Mouse (Mus musculus) kidney, adult 2 months (tissue): Measurements from ENCODE around the gene Aqp7. TPM values are rescaled to one million over a fixed set of nuclear protein-coding genes. Genes with fewer than 3 reads are reported as not detected.

Experiments used
- DNase-seq: peaks from one replicate; pipeline ENCODE4 v3.0.0; 2021
- H3K27ac ChIP-seq: fragments of 200-500 bp; 2 replicates; pipeline ENCODE4 v1.5.1; 2012; ENCODE audit warnings: low read depth, low read length, control low read depth, inconsistent platforms; ENCODE audit not compliant: insufficient read depth
- H3K27me3 ChIP-seq: fragments of 200-500 bp; replicated peaks from 2 replicates; pipeline ENCODE4 v1.6.1; 2012; ENCODE audit warnings: mild to moderate bottlenecking, moderate library complexity, low read length, inconsistent platforms; ENCODE audit not compliant: control insufficient read depth, insufficient read depth
- H3K36me3 ChIP-seq: fragments of 200-500 bp; 2 replicates; pipeline ENCODE4 v1.6.1; 2012; ENCODE audit warnings: mild to moderate bottlenecking, moderate library complexity, low read length, inconsistent platforms; ENCODE audit not compliant: control insufficient read depth, insufficient read depth
- H3K4me1 ChIP-seq: fragments of 200-500 bp; 2 replicates; pipeline ENCODE4 v1.6.1; 2011; ENCODE audit warnings: low read length; ENCODE audit not compliant: control insufficient read depth, insufficient read depth
- H3K4me3 ChIP-seq: fragments of 200-500 bp; 2 replicates; pipeline ENCODE4 v1.5.1; 2011; ENCODE audit warnings: mild to moderate bottlenecking, low read depth, low read length, control low read depth; ENCODE audit not compliant: insufficient read depth
- CTCF ChIP-seq: fragments of 200-500 bp; conservative IDR thresholded peaks from 2 replicates; pipeline ENCODE4 v1.5.1; 2011; ENCODE audit warnings: low read depth, mild to moderate bottlenecking, control low read depth, low read length, moderate library complexity, mixed read lengths; ENCODE audit not compliant: insufficient read depth, insufficient read length
- POLR2A ChIP-seq: fragments of 200-500 bp; IDR thresholded peaks from one replicate; pipeline ENCODE4 v1.6.1; 2011; ENCODE audit warnings: low read depth, low read length, control low read depth
- WGBS: fragments of 180-500 bp; shearing (Covaris S2); methylation state at CpG from one replicate; pipeline ENCODE4 v1.1.7; 2018; 5-methylcytosine and 5-hydroxymethylcytosine counted together
- polyA plus RNA-seq: library from polyadenylated mRNA; depleted of rRNA; stranded (reverse); fragments of >200 nt; gene quantifications from 2 replicates; pipeline ENCODE4 v1.2.3, GENCODE M21; 2012; rRNA removed

Gene Aqp7
- polyA plus RNA-seq = 30.1 and 30.6 TPM in 2 replicates

- H3K36me3 ChIP-seq = no peaks in the 10 kb centered on the region
- peak within 1 kb of the TSS; percentile 7; the same call in 1 of the 2 replicates for H3K4me3 ChIP-seq
- 50% methylated on average over 9 of the region's 9 CpGs for WGBS
- no peaks in the 10 kb centered on the region for H3K27me3 ChIP-seq
- no peak for DNase-seq
- no peak within 1 kb of the TSS; the same call in 1 of the 2 replicates for H3K27ac ChIP-seq
- TF ChIP-seq CTCF = no peak
- TF ChIP-seq POLR2A = no peak
- peaks cover 8% of the 10 kb centered on the region for H3K4me1 ChIP-seq
Observed at GRCm38 (mm10) chr4:41047524-41048271, at the start of gene Aqp7. TSS of gene Aqp7 (minus strand) at chr4:41048139.

- peak; percentile 56 for DNase-seq
- no peaks in the 10 kb centered on the region for H3K36me3 ChIP-seq
- WGBS = 44% methylated on average over 13 of the region's 13 CpGs
- no peaks in the 10 kb centered on the region for H3K27me3 ChIP-seq
- H3K27ac ChIP-seq = peak overlapping the region; percentile 79
- peaks cover 7% of the 10 kb centered on the region; the same call in 1 of the 2 replicates for H3K4me1 ChIP-seq
- TF ChIP-seq CTCF = no peak
- TF ChIP-seq POLR2A = no peak
- H3K4me3 ChIP-seq = peak overlapping the region; percentile 30
Observed at GRCm38 (mm10) chr4:41097381-41097780, 49.4 kb upstream of the Aqp7 start.

GRCm38 (mm10) chr4:41096794-41097193 is 48.9 kb upstream of the Aqp7 start:
- Histone ChIP-seq H3K4me1 (peaks cover 7% of the 10 kb centered on the region; the same call in 1 of the 2 replicates), H3K4me3 (peak overlapping the region; percentile 30), H3K36me3 (no peaks in the 10 kb centered on the region), H3K27me3 (no peaks in the 10 kb centered on the region), H3K27ac (peak overlapping the region; percentile 11)
- 78% methylated on average over 5 of the region's 5 CpGs for WGBS
- TF ChIP-seq CTCF = no peak
- TF ChIP-seq POLR2A = no peak
- DNase-seq = no peak

- H3K4me1 ChIP-seq = peaks cover 7% of the 10 kb centered on the region; the same call in 1 of the 2 replicates
- no peaks in the 10 kb centered on the region for H3K36me3 ChIP-seq
- H3K4me3 ChIP-seq = peak overlapping the region; percentile 30
- 27% methylated on average over 8 of the region's 8 CpGs for WGBS
- no peaks in the 10 kb centered on the region for H3K27me3 ChIP-seq
- TF ChIP-seq CTCF = no peak
- TF ChIP-seq POLR2A = no peak
- peak; percentile 78 for DNase-seq
- peak overlapping the region; percentile 11 for H3K27ac ChIP-seq
Observed at GRCm38 (mm10) chr4:41096169-41096568, 48.2 kb upstream of the Aqp7 start.

GRCm38 (mm10) chr4:41094361-41094760 is 46.4 kb upstream of the Aqp7 start:
- Histone ChIP-seq H3K27ac (no peak overlapping the region), H3K4me3 (no peak overlapping the region), H3K4me1 (peaks cover 7% of the 10 kb centered on the region; the same call in 1 of the 2 replicates), H3K27me3 (no peaks in the 10 kb centered on the region), H3K36me3 (no peaks in the 10 kb centered on the region)
- 62% methylated on average over 9 of the region's 9 CpGs for WGBS
- TF ChIP-seq CTCF (no peak), POLR2A (no peak)
- DNase-seq = no peak

GRCm38 (mm10) chr4:41092958-41093357 is 45.0 kb upstream of the Aqp7 start:
- H3K27me3 ChIP-seq = no peaks in the 10 kb centered on the region
- H3K27ac ChIP-seq = no peak overlapping the region
- TF ChIP-seq CTCF = no peak
- no peak for TF ChIP-seq POLR2A
- no peak overlapping the region for H3K4me3 ChIP-seq
- H3K4me1 ChIP-seq = peaks cover 7% of the 10 kb centered on the region; the same call in 1 of the 2 replicates
- H3K36me3 ChIP-seq = no peaks in the 10 kb centered on the region
- no peak for DNase-seq
- WGBS = 76% methylated on average over 1 of the region's 1 CpGs

- TF ChIP-seq POLR2A (no peak), CTCF (no peak)
- DNase-seq = no peak
- H3K4me1 ChIP-seq = peaks cover 5% of the 10 kb centered on the region; the same call in 1 of the 2 replicates
- H3K27me3 ChIP-seq = no peaks in the 10 kb centered on the region
- H3K27ac ChIP-seq = no peak overlapping the region
- 16% methylated on average over 3 of the region's 3 CpGs for WGBS
- H3K36me3 ChIP-seq = no peaks in the 10 kb centered on the region
- no peak overlapping the region for H3K4me3 ChIP-seq
Observed at GRCm38 (mm10) chr4:41091391-41091790, 43.5 kb upstream of the Aqp7 start.
